Mouse (Mus musculus): ENCODE measurements around the gene Pnn. TPM values are rescaled to one million over a fixed set of nuclear protein-coding genes. Genes with fewer than 3 reads are reported as not detected.
A peak's percentile ranks its signal among the peaks of the same experiment; 100 is the strongest.
"Not testable (repeated sequence)": the region's sequence is repeated elsewhere in the genome, so short reads cannot be mapped to it uniquely, and the experiment has no call there.

Pnn gene
- polyA plus RNA-seq, 1 experiment from 2014 or later = 68.5 TPM

DNA sequence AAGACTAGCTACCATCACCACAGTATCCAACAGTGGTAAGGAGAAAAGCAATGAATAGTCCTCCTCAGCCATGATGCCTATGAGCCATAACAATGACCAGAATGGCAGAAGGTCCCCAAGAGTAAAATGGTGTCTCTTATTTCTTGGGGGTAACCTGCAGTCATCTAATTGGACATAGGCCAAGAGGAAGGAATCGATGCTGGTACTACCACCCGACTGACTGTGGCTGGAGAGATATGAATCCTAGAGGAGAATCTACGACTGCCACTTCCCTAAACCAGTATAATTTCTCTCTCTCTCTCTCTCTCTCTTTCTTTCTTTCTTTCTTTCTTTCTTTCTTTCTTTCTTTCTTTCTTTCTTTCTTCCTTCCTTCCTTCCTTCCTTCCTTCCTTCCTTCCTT is 14.2 kb upstream of the Pnn start:
- WGBS (ENCODE audit: insufficient replicate concordance) = 79% methylated on average over 3 of the region's 3 CpGs
- no peak for ATAC-seq (replicated peaks; ENCODE audit: insufficient number of reproducible peaks, low FRiP score, low TSS enrichment)
- H3K9ac ChIP-seq (ENCODE audit: low read depth, low read length) = no peak overlapping the region
- H3K36me3 ChIP-seq (ENCODE audit: control insufficient read depth, insufficient read depth, low read length) = no peaks in the 10 kb centered on the region; the same call in 1 of the 2 replicates
- no peak overlapping the region for H3K4me2 ChIP-seq
- H3K4me1 ChIP-seq (ENCODE audit: control insufficient read depth, insufficient read depth, low read length) = no peaks in the 10 kb centered on the region
- no peaks in the 10 kb centered on the region for H3K9me3 ChIP-seq (replicated peaks; ENCODE audit: control insufficient read depth, low read length)
- no peak overlapping the region for H3K27ac ChIP-seq (ENCODE audit: low read depth, low read length)
- H3K27me3 ChIP-seq (ENCODE audit: control insufficient read depth, insufficient read depth, low read length) = no peaks in the 10 kb centered on the region
- H3K4me3 ChIP-seq (ENCODE audit: low read depth, low read length) = no peak overlapping the region

DNA sequence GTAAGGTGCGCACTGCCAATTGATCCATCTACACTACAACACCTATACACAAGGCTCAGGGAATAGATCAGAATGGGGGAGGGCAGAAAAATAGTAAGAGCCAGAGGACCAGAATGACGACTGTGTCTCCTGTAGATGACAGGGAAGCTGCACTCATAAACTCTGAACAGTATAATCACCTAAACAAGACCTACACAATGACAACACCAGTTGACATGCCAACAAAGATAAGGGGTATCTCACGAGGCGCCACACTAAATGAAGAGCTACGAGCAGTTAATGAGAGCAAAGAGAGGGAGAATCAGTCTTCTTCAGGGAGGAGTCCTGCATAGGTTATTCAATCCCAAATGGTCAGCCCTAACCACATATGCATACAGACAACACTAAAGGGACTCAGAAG is 13.5 kb upstream of the Pnn start:
- Histone ChIP-seq H3K4me2 (no peak overlapping the region), H3K4me3 (ENCODE audit: low read depth, low read length) (no peak overlapping the region), H3K9me3 (replicated peaks; ENCODE audit: control insufficient read depth, low read length) (no peaks in the 10 kb centered on the region), H3K9ac (ENCODE audit: low read depth, low read length) (no peak overlapping the region), H3K27ac (ENCODE audit: low read depth, low read length) (no peak overlapping the region), H3K27me3 (ENCODE audit: control insufficient read depth, insufficient read depth, low read length) (no peaks in the 10 kb centered on the region), H3K36me3 (ENCODE audit: control insufficient read depth, insufficient read depth, low read length) (no peaks in the 10 kb centered on the region; the same call in 1 of the 2 replicates), H3K4me1 (ENCODE audit: control insufficient read depth, insufficient read depth, low read length) (no peaks in the 10 kb centered on the region)
- 67% methylated on average over 5 of the region's 5 CpGs for WGBS (ENCODE audit: insufficient replicate concordance)
- ATAC-seq (replicated peaks; ENCODE audit: insufficient number of reproducible peaks, low FRiP score, low TSS enrichment) = no peak

DNA sequence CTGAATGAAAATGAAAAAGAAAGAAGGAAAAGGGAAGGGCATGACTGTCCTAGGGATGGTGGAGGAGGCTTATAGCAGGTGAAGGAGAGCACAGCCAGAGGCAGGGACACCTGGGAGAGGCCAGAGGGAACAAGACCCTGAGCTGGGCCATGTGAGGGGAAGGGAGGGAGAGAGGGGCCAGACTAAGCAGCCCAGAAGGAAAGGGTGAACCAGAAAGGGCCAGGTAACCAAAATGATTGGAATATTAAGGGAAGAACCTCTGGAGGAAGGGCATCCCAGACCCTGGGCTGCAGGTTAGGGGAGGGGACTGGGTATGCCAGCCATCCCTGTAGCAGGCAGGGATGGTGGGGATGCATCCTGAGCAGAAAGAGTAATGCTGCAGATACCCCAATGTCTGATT is 12.7 kb upstream of the Pnn start:
- ATAC-seq (replicated peaks; ENCODE audit: insufficient number of reproducible peaks, low FRiP score, low TSS enrichment) = no peak
- H3K9me3 ChIP-seq (replicated peaks; ENCODE audit: control insufficient read depth, low read length) = no peaks in the 10 kb centered on the region
- no peaks in the 10 kb centered on the region; the same call in 1 of the 2 replicates for H3K36me3 ChIP-seq (ENCODE audit: control insufficient read depth, insufficient read depth, low read length)
- H3K4me1 ChIP-seq (ENCODE audit: control insufficient read depth, insufficient read depth, low read length) = no peaks in the 10 kb centered on the region
- no peaks in the 10 kb centered on the region for H3K27me3 ChIP-seq (ENCODE audit: control insufficient read depth, insufficient read depth, low read length)
- H3K4me3 ChIP-seq (ENCODE audit: low read depth, low read length) = no peak overlapping the region
- H3K4me2 ChIP-seq = no peak overlapping the region
- no peak overlapping the region for H3K9ac ChIP-seq (ENCODE audit: low read depth, low read length)
- no peak overlapping the region for H3K27ac ChIP-seq (ENCODE audit: low read depth, low read length)

DNA sequence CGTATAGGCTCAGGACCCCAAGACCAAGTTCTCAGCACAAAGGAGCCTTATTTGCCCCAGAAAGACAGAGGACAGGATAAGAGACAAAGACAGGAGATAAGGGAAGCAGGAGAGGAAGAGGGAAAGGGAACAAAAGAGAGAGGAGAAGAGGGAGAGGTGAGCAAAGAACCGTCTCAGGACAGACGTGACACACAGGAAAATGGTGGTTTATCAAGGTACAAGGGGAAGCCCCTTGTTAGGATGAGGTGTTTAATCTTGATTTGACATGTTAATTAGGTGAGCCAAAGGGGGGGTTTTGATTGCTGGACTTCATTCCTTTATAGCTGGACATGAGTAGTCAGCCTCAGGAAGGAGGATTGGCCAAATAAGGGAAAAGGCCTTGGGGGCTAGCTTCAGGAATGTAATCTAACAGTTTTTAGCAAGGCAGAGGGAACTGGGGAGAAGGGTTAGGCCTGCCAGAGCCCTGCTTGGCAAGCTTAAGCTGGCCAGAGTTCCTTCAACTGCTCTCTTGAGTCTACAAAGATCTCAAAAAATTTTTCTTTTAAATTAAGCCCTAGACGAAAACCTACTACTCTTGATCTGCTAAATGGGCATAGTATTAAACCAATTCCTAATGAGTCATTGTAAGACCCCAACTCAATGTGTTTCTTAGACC is 11.4 kb upstream of the Pnn start:
- H3K36me3 ChIP-seq (ENCODE audit: control insufficient read depth, insufficient read depth, low read length) = no peaks in the 10 kb centered on the region; the same call in 1 of the 2 replicates

DNA sequence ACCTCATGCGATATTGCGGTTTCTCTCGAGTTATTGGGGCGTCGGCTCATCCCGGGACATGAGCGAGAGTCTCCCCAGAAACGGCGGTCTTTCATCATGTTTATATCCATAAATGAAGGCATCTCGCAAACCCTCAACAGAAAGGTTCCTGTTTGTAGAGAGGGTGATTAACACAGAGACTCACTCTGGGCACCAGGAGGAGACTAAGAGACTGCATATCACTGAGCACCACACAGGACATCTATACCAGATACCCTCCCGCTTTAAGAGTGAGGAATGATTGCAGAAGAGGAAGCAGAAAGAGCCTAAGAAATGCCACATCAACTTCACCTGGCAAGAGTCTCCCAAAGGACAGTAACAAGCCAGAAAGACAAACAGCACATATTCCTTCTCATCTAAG is 10.5 kb upstream of the Pnn start:
- no peak for ATAC-seq (replicated peaks; ENCODE audit: insufficient number of reproducible peaks, low FRiP score, low TSS enrichment)
- no peak overlapping the region for H3K27ac ChIP-seq (ENCODE audit: low read depth, low read length)
- H3K9me3 ChIP-seq (replicated peaks; ENCODE audit: control insufficient read depth, low read length) = no peaks in the 10 kb centered on the region
- H3K9ac ChIP-seq (ENCODE audit: low read depth, low read length) = no peak overlapping the region
- no peak overlapping the region for H3K4me2 ChIP-seq
- no peak overlapping the region for H3K4me3 ChIP-seq (ENCODE audit: low read depth, low read length)
- H3K4me1 ChIP-seq (ENCODE audit: control insufficient read depth, insufficient read depth, low read length) = peaks cover 4% of the 10 kb centered on the region
- 93% methylated on average over 11 of the region's 11 CpGs for WGBS (ENCODE audit: insufficient replicate concordance)
- no peaks in the 10 kb centered on the region; the same call in 1 of the 2 replicates for H3K36me3 ChIP-seq (ENCODE audit: control insufficient read depth, insufficient read depth, low read length)
- H3K27me3 ChIP-seq (ENCODE audit: control insufficient read depth, insufficient read depth, low read length) = no peaks in the 10 kb centered on the region

More for the DNA sequence above, 11.4 kb upstream of the Pnn start:
- ATAC-seq (replicated peaks; ENCODE audit: insufficient number of reproducible peaks, low FRiP score, low TSS enrichment) = no peak
- Histone ChIP-seq H3K4me3 (ENCODE audit: low read depth, low read length) (no peak overlapping the region), H3K27ac (ENCODE audit: low read depth, low read length) (no peak overlapping the region), H3K4me2 (no peak overlapping the region), H3K27me3 (ENCODE audit: control insufficient read depth, insufficient read depth, low read length) (no peaks in the 10 kb centered on the region), H3K9me3 (replicated peaks; ENCODE audit: control insufficient read depth, low read length) (no peaks in the 10 kb centered on the region), H3K9ac (ENCODE audit: low read depth, low read length) (no peak overlapping the region), H3K4me1 (ENCODE audit: control insufficient read depth, insufficient read depth, low read length) (peaks cover 4% of the 10 kb centered on the region)
- 63% methylated on average over 4 of the region's 4 CpGs for WGBS (ENCODE audit: insufficient replicate concordance)

DNA sequence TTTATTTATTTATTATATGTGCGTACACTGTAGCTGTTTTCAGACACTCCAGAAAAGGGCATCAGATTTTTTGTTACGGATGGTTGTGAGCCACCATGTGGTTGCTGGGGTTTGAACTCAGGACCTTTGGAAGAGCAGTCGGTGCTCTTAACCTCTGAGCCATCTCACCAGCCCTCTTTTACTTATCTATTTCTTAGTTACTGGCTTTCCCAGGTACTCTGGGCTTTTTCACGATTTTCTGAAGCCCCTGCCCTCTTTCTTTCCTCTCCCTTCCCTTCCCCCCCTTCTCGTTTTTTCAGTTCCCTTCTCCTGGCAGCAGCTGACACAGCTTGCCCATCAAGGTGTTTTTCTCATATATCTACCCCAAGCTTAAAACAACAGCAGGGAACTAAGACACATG is 8.4 kb upstream of the Pnn start:
- H3K4me1 ChIP-seq (ENCODE audit: control insufficient read depth, insufficient read depth, low read length); H3K4me3 ChIP-seq (ENCODE audit: low read depth, low read length); H3K4me2 ChIP-seq; H3K27me3 ChIP-seq (ENCODE audit: control insufficient read depth, insufficient read depth, low read length); H3K9me3 ChIP-seq (replicated peaks; ENCODE audit: control insufficient read depth, low read length); ATAC-seq (replicated peaks; ENCODE audit: insufficient number of reproducible peaks, low FRiP score, low TSS enrichment); H3K27ac ChIP-seq (ENCODE audit: low read depth, low read length); H3K9ac ChIP-seq (ENCODE audit: low read depth, low read length); H3K36me3 ChIP-seq (ENCODE audit: control insufficient read depth, insufficient read depth, low read length): not testable (repeated sequence)
- WGBS (ENCODE audit: insufficient replicate concordance) = 81% methylated on average over 5 of the region's 5 CpGs

DNA sequence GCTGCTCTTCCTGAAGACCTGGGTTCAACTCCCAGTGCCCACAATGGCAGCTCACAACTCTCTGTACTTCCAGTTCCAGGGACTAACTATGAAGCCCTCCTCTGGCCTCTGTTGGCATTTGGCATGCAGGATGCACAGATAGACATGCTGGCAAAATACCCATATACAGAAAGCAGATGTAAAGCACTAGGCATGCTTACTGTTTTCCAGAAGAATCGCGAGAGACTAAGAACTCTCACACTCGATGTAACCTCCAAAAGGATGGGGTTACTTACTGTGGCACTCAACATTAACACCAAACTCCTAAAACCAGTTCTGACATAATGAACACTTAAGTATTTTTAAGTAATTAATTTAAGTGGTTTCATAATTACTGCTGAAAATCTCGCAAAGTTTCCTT is 6.4 kb upstream of the Pnn start:
- no peak for ATAC-seq (replicated peaks; ENCODE audit: insufficient number of reproducible peaks, low FRiP score, low TSS enrichment)
- H3K9me3 ChIP-seq (replicated peaks; ENCODE audit: control insufficient read depth, low read length) = no peaks in the 10 kb centered on the region
- peak overlapping the region; percentile 86 for H3K4me2 ChIP-seq
- peak overlapping the region; percentile 94 for H3K9ac ChIP-seq (ENCODE audit: low read depth, low read length)
- peak overlapping the region; percentile 95; the same call in 1 of the 2 replicates for H3K27ac ChIP-seq (ENCODE audit: low read depth, low read length)
- H3K36me3 ChIP-seq (ENCODE audit: control insufficient read depth, insufficient read depth, low read length) = no peaks in the 10 kb centered on the region
- peak overlapping the region; percentile 89 for H3K4me3 ChIP-seq (ENCODE audit: low read depth, low read length)
- peaks cover 4% of the 10 kb centered on the region for H3K4me1 ChIP-seq (ENCODE audit: control insufficient read depth, insufficient read depth, low read length)
- no peaks in the 10 kb centered on the region for H3K27me3 ChIP-seq (ENCODE audit: control insufficient read depth, insufficient read depth, low read length)
- 60% methylated on average over 4 of the region's 4 CpGs for WGBS (ENCODE audit: insufficient replicate concordance)

DNA sequence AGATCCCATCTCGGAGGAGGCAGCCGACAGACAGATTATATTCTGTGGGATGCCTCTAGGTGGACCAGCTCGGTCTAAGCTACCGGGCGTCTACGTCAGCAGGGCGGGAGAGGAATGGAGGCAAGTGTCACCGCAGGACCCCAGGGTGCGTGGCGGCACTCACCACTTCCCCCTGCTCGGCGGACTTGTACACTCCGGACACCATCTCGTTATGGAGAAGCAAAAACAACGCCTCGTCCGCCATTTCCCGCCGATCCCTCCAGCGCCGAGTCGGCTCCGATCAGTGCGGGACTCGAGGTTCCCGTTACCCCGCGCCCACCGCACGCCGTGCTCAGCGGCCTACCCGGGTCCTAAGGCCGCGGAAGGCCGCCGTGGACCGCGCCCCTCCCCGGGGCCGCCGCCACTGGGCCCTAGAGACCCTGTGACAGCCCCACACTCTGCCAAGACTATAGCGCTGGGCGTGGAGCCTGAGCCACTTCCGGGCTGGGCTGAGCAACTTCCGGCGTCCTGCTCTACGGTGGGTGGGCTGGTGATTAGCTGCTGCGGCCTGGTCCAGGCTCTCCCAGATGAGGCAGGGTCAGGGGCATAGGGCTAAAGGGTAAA is 5.6 kb upstream of the Pnn start, which contains the start of gene Trappc6b:
Trappc6b (minus strand) TSS at position 480 of the 603 bp plus-strand sequence.
- H3K4me2 ChIP-seq = peak within 1 kb of the TSS; percentile 86
- peak; percentile 93 for ATAC-seq (replicated peaks; ENCODE audit: insufficient number of reproducible peaks, low FRiP score, low TSS enrichment)
- H3K9ac ChIP-seq (ENCODE audit: low read depth, low read length) = peak within 1 kb of the TSS; percentile 94
- peak within 1 kb of the TSS; percentile 89 for H3K4me3 ChIP-seq (ENCODE audit: low read depth, low read length)
- H3K4me1 ChIP-seq (ENCODE audit: control insufficient read depth, insufficient read depth, low read length) = peaks cover 4% of the 10 kb centered on the region
- H3K27me3 ChIP-seq (ENCODE audit: control insufficient read depth, insufficient read depth, low read length) = no peaks in the 10 kb centered on the region
- H3K27ac ChIP-seq (ENCODE audit: low read depth, low read length) = peak within 1 kb of the TSS; percentile 95
- under 1% methylated on average over 49 of the region's 49 CpGs for WGBS (ENCODE audit: insufficient replicate concordance)
- no peaks in the 10 kb centered on the region for H3K36me3 ChIP-seq (ENCODE audit: control insufficient read depth, insufficient read depth, low read length)
- H3K9me3 ChIP-seq (replicated peaks; ENCODE audit: control insufficient read depth, low read length) = no peaks in the 10 kb centered on the region

DNA sequence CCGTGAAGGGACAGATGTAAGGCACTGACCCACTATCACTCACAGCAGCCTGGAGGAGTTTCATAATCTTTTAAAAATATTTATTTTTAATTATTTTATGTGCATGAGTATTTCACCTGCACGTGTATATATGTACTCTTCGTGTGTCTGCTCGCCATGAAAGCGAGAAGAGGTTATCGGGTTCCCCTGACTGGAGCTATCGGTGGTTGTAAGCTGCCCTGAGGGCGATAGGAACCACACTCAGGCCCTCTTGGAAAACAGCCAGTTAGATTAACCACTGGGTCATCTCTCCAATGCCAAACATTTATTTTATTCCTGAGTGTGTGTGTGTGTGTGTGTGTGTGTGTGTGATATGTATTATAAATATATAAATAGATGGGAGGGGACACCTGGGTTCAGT is 1.8 kb upstream of the Pnn start:
- Histone ChIP-seq H3K4me1 (ENCODE audit: control insufficient read depth, insufficient read depth, low read length) (peaks cover 4% of the 10 kb centered on the region), H3K27ac (ENCODE audit: low read depth, low read length) (no peak overlapping the region), H3K4me3 (ENCODE audit: low read depth, low read length) (no peak overlapping the region), H3K9ac (ENCODE audit: low read depth, low read length) (no peak overlapping the region), H3K36me3 (ENCODE audit: control insufficient read depth, insufficient read depth, low read length) (peaks cover 17% of the 10 kb centered on the region), H3K27me3 (ENCODE audit: control insufficient read depth, insufficient read depth, low read length) (no peaks in the 10 kb centered on the region), H3K4me2 (no peak overlapping the region), H3K9me3 (replicated peaks; ENCODE audit: control insufficient read depth, low read length) (no peaks in the 10 kb centered on the region)
- ATAC-seq (replicated peaks; ENCODE audit: insufficient number of reproducible peaks, low FRiP score, low TSS enrichment) = no peak
- 79% methylated on average over 8 of the region's 8 CpGs for WGBS (ENCODE audit: insufficient replicate concordance)

All from heart, embryonic 11.5 days (tissue).